Mouse (Mus musculus): ENCODE measurements around the gene Dnajc28.

The Dnajc28 gene

GRCm38 (mm10) chr16:91630584-91630983, 11.8 kb upstream of the Dnajc28 start:
- no peak for DNase-seq

DNA sequence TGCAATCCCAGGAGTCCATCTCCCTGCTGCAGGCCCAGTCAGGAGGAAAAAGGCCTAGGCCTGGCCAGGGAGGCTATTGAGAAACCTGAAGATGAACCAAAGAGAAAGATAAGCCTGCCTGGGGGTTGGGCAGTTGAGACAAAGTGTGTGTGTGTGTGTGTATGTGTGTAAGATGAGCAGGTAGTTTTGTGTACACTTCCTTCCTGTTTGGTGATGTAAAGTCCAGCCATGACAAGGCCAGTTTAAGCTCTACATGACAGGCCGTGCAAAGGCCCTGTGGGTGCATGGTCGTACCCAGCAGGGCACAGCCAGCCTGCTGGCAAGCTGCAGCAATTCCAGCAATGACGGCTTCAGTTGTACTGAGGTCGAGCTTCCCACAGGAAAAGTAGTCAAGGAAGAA, 10.9 kb upstream of the Dnajc28 start:
- DNase-seq = no peak

DNA sequence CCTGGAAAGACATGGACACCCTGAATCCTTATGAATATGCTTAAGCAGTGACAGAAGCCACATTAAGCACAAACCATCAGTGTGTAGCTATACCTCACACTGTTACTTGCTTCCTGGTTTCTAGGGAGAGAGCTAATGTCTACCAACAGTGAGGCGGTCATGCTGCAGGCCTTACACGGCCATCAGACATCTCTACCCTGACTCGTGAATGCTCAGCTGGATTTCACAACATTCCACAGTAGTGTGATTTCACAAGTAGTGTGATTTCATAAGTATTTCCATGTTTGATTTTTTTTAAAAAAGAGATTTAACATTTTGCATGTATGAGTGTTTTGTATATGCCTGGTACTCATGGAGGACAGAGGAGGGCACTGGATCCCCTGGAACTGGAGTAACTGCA, 9.8 kb upstream of the Dnajc28 start:
- no peak for DNase-seq

DNA sequence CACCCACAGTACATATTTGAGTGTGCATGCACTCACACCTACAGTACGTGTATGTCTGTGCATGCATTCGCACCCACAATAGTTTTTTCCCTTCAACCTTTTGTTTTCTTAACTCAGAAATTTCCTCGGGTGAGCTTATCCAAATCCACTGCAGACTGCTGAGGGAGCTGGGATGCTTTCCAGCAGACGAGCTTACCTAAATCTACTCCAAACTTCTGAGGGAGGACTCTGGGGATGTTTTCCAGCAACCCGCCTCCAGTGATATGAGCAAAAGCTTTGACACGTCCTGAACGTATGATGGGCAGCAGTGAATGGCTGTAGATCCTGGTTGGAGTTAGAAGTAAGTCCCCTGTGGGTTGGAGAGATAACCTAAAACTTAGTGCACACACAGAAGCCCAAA, 9.0 kb upstream of the Dnajc28 start:
- no peak for DNase-seq

DNA sequence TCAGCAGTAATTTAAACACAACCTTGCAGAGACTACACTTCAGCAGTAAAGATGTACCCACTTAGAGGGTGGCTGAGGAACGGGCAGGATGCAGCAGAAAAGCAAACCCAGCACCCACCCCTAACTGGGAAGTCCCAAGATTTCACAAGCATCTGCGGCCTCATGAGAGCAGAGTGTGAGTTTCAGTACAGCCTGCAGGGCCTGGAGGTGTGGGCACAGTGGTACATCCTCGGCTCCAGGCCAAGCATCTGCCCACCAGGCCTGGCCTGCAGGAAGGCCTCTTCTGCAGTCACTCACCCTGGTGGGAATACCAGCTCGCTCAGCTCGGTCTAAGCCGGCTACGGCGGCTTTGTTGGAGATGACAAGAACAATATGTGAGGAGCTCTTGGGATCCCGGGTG, 4.2 kb upstream of the Dnajc28 start:
- no peak for DNase-seq

GRCm38 (mm10) chr16:91620991-91621390, 2.2 kb upstream of the Dnajc28 start:
- no peak for DNase-seq

GRCm38 (mm10) chr16:91620185-91620584, 1.4 kb upstream of the Dnajc28 start:
- no peak for DNase-seq

- DNase-seq = no peak
These were observed 4.3 kb downstream of the Dnajc28 start for GRCm38 (mm10) chr16:91614552-91614951.

DNA sequence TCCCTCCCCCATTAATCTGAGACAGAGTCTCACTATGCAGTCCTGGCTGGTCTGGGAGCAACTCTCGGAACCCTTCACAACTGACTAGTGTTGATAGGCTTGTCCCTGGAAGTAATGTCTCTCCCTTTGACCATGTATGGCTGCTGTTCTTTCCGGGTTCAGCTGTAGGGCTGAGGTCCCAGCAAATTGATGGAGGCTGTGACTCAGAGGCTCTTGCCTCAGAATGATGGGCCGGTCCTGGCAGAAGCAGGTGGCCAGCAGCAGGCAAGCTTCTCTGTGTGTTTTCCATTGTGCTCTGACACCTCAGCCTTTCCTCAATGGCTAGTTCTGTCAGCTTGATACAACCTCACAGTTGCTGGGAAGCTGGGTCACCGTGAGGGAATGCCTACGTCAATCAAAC, 6.3 kb downstream of the Dnajc28 start:
- DNase-seq = no peak

DNA sequence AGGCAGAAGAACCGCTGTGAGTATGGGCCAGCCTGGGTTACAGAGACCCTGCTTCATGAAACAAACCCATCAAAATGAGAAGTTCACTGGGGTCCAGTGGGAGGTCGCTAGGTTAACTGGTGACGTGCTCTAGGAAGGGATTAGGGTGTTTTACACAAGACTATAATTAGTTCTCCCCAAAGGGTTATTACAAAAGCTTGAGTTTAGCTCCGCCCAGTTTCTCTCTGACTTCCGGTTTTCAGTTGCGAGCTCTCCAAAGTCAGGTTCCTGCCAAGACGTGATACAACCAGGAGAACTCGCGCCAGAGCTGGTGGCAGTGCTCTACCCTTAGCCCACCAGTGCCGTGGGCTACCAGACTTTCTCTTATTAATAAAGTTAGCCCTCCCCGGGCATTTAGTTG, 7.6 kb downstream of the Dnajc28 start:
- no peak for DNase-seq

GRCm38 (mm10) chr16:91609501-91610245, 9.2 kb downstream of the Dnajc28 start:
- no peak for DNase-seq

- DNase-seq = no peak
These were observed 11.9 kb downstream of the Dnajc28 start for GRCm38 (mm10) chr16:91606958-91607357.

DNA sequence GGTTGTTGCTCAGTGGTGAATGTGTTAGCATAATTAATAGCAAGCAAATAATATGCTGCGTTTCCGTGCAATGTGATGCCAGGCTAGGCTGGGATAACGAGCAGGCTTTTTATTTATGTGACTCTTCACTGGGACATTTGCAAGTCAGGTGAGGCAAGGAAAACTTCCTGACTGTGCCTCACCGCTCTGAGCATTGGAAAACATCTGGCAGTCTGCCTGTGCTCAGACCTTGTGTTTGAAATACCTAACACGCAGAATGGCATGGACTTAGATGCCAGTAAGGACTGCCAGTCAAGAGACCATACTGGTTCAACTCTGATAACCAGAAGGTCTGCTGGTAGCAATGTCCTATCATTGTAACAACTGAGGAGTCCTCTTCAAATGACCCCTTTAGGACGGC, 13.7 kb downstream of the Dnajc28 start:
- DNase-seq = no peak

DNA sequence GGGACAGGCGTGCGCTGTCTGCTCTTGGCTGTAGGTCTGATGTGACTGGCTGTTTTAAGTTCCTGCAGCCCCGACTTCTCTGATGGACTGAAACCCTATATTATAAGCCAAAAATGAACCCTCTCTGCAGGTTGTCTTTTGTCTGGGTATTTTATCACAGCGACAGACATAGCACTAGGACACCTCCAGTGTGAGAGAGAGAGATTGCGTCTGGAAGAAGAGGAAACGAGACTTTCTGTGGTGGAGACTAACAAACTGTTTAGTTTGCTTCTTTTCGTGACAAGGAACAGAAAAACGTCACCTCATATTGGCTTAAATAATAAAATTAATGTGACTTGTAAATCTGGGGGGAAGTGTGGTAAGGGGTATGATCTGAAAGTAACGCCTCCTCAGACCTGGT, 17.1 kb downstream of the Dnajc28 start:
- DNase-seq = no peak

DNA sequence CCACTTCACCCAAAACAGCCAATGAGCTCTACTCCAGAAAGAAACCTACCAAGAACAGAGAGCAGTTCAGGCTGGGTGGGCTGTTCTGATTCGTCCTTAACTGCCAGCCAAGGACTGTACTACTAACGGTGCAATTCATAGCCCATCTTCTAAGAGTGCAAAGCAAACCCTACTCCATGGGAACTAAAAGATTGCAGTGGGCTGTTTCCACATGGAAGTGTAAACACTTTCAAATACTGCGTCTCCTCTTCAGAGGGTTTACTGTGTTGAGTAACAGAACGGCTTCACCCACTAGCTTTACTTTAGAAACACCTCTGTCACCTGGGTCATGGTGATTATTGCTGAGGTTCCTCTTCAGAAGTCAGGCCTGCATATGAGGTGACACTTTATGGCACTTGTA, 17.7 kb downstream of the Dnajc28 start:
- DNase-seq = no peak

DNA sequence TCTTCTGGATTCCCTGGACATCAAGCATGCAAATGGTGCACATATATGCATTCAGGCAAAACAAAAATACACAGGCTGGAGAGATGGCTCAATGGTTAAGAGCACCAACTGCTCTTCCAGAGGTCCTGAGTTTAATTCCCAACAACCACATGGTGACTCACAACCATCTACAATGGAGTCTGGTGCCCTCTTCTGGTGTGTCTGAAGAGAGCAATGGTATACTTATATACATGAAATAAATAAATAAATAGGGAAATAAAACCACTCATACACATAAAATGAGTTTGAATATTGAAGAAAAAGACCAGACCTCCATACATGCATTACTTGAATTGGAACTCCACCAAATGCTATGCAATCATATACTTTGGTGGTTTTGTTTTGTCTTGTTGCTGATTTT, 19.6 kb downstream of the Dnajc28 start:
- no peak for DNase-seq

DNA sequence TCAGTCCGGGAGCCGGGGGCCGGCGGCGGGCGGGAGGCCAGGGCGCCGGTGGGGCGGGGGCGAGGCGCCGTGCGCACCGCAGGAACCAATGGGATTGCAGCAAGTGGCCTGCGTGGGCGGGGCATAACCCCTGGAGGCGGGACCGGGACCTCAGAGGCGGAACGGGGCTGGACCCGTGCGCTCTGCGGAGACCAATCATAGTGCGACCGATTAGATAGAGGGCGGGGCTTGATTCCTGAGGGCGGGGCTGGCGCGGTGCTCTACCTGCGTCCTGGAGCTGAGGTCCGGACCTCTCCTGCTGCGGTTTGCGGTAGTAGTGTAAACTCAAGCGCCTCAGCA, 21.2 kb downstream of the Dnajc28 start, which contains the start of gene Tmem50b:
Gene Tmem50b, minus strand, starts transcription at position 129 of the 339 bp plus-strand sequence.
- peak; percentile 99 for DNase-seq

GRCm38 (mm10) chr16:91596779-91597671, 21.8 kb downstream of the Dnajc28 start:
- no peak for DNase-seq

DNA sequence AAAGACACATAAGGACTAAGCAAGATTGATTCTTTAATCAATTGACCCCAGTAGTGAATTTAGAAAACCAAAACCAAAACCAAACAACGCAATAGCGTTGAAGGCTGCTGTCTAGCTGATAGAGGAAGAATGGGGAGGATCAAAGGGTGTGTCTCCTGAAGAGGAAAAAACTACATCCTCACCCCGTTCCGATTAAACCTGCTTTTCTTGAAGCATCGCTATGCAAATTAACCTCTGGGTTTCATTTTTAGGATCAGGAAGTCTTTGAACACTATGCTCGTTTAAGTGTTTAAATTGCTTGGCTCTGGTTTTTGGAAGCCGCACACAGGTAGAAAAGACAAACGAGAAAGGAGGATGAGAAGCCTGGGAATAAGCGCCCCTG, 22.4 kb downstream of the Dnajc28 start:
- no peak for DNase-seq

GRCm38 (mm10) chr16:91595076-91595475, 23.8 kb downstream of the Dnajc28 start:
- peak; percentile 23 for DNase-seq

- no peak for DNase-seq
These were observed 25.6 kb downstream of the Dnajc28 start for GRCm38 (mm10) chr16:91593262-91593661.

DNA sequence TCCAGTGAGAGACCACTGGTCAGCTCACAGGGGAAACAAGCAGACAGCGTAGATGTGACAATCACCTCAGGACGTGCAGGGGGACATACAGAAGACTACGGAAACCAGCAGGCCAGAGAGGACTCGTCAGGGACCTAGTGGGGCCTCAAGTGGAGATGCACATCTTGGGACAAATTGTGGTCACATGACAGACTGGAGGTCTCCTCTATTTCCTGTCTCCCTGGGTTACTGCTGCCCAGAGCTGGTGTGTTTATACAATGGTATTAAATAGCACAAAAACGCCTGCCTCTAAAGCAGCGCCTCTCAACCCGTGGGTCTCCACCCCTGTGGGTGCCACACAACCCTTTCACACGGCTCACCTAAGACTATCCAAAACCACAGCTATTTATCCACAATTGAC, 26.7 kb downstream of the Dnajc28 start:
- no peak for DNase-seq

DNA sequence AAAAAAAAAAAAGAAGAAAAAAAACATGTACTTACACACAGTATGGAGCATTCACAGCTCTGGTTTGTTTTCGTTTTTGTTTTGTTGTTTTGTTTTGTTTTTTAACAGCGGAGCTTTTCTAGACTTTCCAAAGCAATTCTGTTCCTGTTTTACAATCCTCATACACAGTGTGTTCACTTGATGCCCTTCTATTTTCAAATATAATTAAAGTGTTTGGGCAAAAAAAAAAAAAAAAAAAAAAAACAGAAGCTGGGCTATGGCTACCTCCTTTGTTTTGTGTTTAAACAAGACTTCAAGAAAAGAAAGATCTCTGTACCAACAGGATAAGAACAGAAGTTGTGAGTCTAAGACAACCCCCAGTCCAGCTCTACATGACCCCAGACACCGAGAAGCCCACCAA, 30.1 kb downstream of the Dnajc28 start:
- no peak for DNase-seq

DNA sequence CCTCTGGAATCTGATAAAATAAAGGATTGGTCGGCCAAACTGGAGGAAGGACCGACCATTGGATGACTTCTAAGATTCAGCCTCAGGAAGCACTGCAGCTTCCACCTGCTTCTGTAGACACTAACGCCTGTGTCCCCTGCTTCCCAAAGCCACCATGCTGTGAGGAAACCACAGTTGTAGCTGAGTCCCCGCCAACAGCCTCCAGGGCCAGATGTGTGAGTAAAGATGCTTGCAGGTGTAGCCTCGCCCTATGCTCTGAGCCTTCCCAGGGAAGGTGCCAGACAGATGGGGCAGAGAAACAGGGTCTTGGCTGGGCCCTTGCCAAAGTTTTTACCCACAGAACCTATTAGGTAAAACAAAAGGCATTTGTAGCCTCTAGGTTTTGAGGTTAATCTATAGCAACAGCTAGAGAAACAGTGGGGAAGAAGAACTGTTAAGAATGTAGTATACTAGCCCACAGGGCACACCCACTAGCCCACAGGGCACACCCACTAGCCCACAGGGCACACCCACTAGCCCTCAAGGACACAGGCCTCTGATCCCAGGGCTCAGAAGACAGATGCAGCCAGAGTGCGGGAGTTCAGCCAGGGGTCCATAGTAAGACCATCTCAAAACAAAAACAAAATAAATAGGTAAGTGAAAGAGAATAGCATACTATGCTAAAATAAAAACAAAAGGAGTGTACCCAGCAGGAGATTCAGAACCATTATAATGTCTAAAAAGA, 30.9 kb downstream of the Dnajc28 start:
- no peak for DNase-seq
